Mouse (Mus musculus) midbrain, embryonic 15.5 days (tissue): ENCODE results near the gene Gatad2b. TPM values are rescaled to one million over a fixed set of nuclear protein-coding genes. Genes with fewer than 3 reads are reported as not detected.
"Not testable (repeated sequence)": the region's sequence is repeated elsewhere in the genome, so short reads cannot be mapped to it uniquely, and the experiment has no call there.

ENCODE experiments used
- ATAC-seq: fragments of 200-750 bp; cut with Nextera tagmentation; replicated peaks from 2 replicates; pipeline ENCODE4 v1.8.0; 2017; ENCODE audit warnings: moderate TSS enrichment
- H3K27ac ChIP-seq: fragments of 300-500 bp; sonication (generic); 2 replicates; pipeline ENCODE4 v1.5.1; 2015; ENCODE audit warnings: mild to moderate bottlenecking, inconsistent platforms
- H3K27me3 ChIP-seq: fragments of 300-500 bp; sonication (generic); replicated peaks from 2 replicates; pipeline ENCODE4 v1.6.1; 2015; ENCODE audit warnings: inconsistent platforms
- H3K36me3 ChIP-seq: fragments of 300-500 bp; sonication (generic); replicated peaks from 2 replicates; pipeline ENCODE4 v1.6.1; 2015; ENCODE audit warnings: inconsistent platforms
- H3K4me1 ChIP-seq: fragments of 300-500 bp; sonication (generic); 2 replicates; pipeline ENCODE4 v1.6.1; 2015; ENCODE audit warnings: inconsistent platforms
- H3K4me2 ChIP-seq: fragments of 300-500 bp; sonication (generic); 2 replicates; pipeline ENCODE4 v1.6.1; 2015; ENCODE audit warnings: inconsistent platforms, mild to moderate bottlenecking, moderate library complexity
- H3K4me3 ChIP-seq: fragments of 300-500 bp; sonication (generic); 2 replicates; pipeline ENCODE4 v1.5.1; 2015; ENCODE audit warnings: mild to moderate bottlenecking, inconsistent platforms
- H3K9ac ChIP-seq: fragments of 300-500 bp; sonication (generic); 2 replicates; pipeline ENCODE4 v1.6.1; 2015; ENCODE audit warnings: mild to moderate bottlenecking, inconsistent platforms
- H3K9me3 ChIP-seq: fragments of 300-500 bp; sonication (generic); 2 replicates; pipeline ENCODE4 v1.6.1; 2016; ENCODE audit warnings: inconsistent platforms
- WGBS: fragments of 180-500 bp; shearing (Covaris S2); methylation state at CpG from one replicate; pipeline ENCODE4 v1.1.7; 2015; ENCODE audit warnings: mixed read lengths; 5-methylcytosine and 5-hydroxymethylcytosine counted together
- polyA plus RNA-seq: library from polyadenylated mRNA; unstranded; fragments of >200 nt; fragmentation: Nextera tagmentation; extraction: Ambion mirVana; gene quantifications from 2 replicates; pipeline ENCODE4 v1.2.1, GENCODE M21; 2015

Gene Gatad2b
- polyA plus RNA-seq, 1 experiment from 2014 or later = 14.5 TPM

GRCm38 (mm10) chr3:90268971-90269370 is 24.0 kb upstream of the Gatad2b start:
- Histone ChIP-seq H3K4me1 (peaks cover 14% of the 10 kb centered on the region), H3K9me3 (no peaks in the 10 kb centered on the region), H3K36me3 (peaks cover 12% of the 10 kb centered on the region; the same call in 1 of the 2 replicates), H3K4me3 (no peak overlapping the region), H3K4me2 (no peak overlapping the region), H3K27ac (no peak overlapping the region), H3K27me3 (no peaks in the 10 kb centered on the region), H3K9ac (no peak overlapping the region)
- ATAC-seq = no peak
- 88% methylated on average over 16 of the region's 16 CpGs for WGBS

DNA sequence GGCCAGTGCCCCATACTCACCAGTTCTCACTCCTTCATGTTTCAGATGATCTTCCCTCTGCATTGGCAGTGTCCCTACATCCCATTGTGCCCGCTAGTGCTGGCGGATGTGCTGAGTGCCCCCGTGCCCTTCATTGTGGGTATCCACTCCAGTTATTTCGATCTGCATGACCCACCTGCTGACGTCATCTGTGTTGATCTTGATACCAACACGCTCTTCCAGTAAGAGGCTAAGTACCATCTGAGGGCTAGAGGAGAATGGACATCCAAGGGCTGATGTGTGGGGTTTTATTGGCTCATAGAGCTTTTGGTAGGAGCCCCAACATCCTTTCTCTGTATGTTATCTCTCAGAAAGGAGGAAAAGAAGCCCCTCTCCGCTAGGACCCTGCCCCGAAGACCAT is 22.2 kb upstream of the Gatad2b start:
- Histone ChIP-seq H3K4me2 (no peak overlapping the region), H3K27ac (no peak overlapping the region), H3K4me3 (no peak overlapping the region), H3K9me3 (no peaks in the 10 kb centered on the region), H3K27me3 (no peaks in the 10 kb centered on the region), H3K4me1 (peaks cover 10% of the 10 kb centered on the region), H3K36me3 (peaks cover 17% of the 10 kb centered on the region; the same call in 1 of the 2 replicates), H3K9ac (no peak overlapping the region)
- WGBS = 95% methylated on average over 8 of the region's 8 CpGs
- no peak for ATAC-seq

DNA sequence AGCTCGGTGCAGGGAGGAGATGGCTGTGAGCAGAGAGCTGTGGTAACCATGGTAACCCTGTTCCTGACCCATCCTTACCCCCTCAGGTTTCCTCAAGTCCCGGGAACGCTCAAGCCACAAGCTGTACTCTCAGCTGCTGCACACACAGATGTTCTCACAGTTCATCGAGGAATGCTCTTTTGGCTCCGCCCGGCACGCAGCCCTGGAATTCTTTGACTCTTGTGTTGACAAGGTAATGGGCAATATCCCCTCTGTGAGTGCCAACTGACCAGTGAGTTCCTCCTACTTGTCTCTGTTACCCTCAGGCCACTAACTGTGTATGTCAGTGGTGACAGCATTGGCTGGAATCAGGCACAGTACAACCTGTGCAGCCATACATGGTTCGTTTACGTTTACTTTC is 20.8 kb upstream of the Gatad2b start:
- WGBS = 73% methylated on average over 9 of the region's 9 CpGs
- no peak overlapping the region for H3K9ac ChIP-seq
- ATAC-seq = no peak
- H3K36me3 ChIP-seq = peaks cover 25% of the 10 kb centered on the region; the same call in 1 of the 2 replicates
- H3K9me3 ChIP-seq = no peaks in the 10 kb centered on the region
- no peaks in the 10 kb centered on the region for H3K27me3 ChIP-seq
- no peak overlapping the region for H3K4me3 ChIP-seq
- H3K27ac ChIP-seq = no peak overlapping the region
- H3K4me2 ChIP-seq = no peak overlapping the region
- no peaks in the 10 kb centered on the region for H3K4me1 ChIP-seq

GRCm38 (mm10) chr3:90273855-90274254 is 19.1 kb upstream of the Gatad2b start:
- no peak overlapping the region for H3K27ac ChIP-seq
- H3K4me1 ChIP-seq = no peaks in the 10 kb centered on the region
- no peaks in the 10 kb centered on the region for H3K27me3 ChIP-seq
- H3K4me3 ChIP-seq = no peak overlapping the region
- H3K9me3 ChIP-seq = no peaks in the 10 kb centered on the region
- H3K9ac ChIP-seq = no peak overlapping the region
- peaks cover 25% of the 10 kb centered on the region; the same call in 1 of the 2 replicates for H3K36me3 ChIP-seq
- ATAC-seq = no peak
- 94% methylated on average over 22 of the region's 22 CpGs for WGBS
- no peak overlapping the region for H3K4me2 ChIP-seq

DNA sequence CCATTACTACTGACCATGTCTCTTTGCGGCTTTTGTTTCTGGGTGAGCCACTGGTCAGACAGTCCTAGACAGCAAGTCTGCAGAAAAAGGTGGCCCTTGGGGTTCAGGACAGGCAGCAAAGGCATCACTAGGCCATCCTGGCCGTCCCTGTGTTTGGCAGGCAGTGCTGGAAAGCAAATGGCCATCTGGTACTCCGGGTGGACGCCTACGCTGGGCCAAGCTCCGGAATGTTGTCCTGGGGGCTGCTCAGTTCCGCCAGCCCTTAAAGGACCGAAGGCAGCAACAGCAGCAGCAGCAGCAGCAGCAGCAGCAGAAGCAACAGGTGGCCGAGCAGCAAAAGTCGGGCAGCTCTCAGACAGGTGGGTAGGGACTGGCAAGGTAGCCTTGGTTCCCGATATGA is 17.7 kb upstream of the Gatad2b start:
- no peak overlapping the region for H3K27ac ChIP-seq
- no peaks in the 10 kb centered on the region for H3K27me3 ChIP-seq
- H3K4me3 ChIP-seq = no peak overlapping the region
- H3K9ac ChIP-seq = no peak overlapping the region
- peaks cover 36% of the 10 kb centered on the region for H3K36me3 ChIP-seq
- 94% methylated on average over 11 of the region's 11 CpGs for WGBS
- H3K4me1 ChIP-seq = no peaks in the 10 kb centered on the region
- no peak overlapping the region for H3K4me2 ChIP-seq
- no peaks in the 10 kb centered on the region for H3K9me3 ChIP-seq
- ATAC-seq = no peak

GRCm38 (mm10) chr3:90276858-90277257 is 16.1 kb upstream of the Gatad2b start:
- Histone ChIP-seq H3K4me2 (no peak overlapping the region), H3K36me3 (peaks cover 33% of the 10 kb centered on the region), H3K9me3 (no peaks in the 10 kb centered on the region), H3K27me3 (no peaks in the 10 kb centered on the region), H3K27ac (no peak overlapping the region), H3K4me3 (no peak overlapping the region), H3K4me1 (no peaks in the 10 kb centered on the region), H3K9ac (no peak overlapping the region)
- WGBS = 56% methylated on average over 16 of the region's 16 CpGs
- no peak for ATAC-seq

GRCm38 (mm10) chr3:90277793-90278192 is 15.2 kb upstream of the Gatad2b start:
- Histone ChIP-seq H3K4me3 (no peak overlapping the region), H3K27ac (no peak overlapping the region), H3K4me1 (no peaks in the 10 kb centered on the region), H3K9me3 (no peaks in the 10 kb centered on the region), H3K27me3 (no peaks in the 10 kb centered on the region), H3K36me3 (peaks cover 27% of the 10 kb centered on the region), H3K4me2 (no peak overlapping the region), H3K9ac (no peak overlapping the region)
- no peak for ATAC-seq
- WGBS = 93% methylated on average over 9 of the region's 9 CpGs

DNA sequence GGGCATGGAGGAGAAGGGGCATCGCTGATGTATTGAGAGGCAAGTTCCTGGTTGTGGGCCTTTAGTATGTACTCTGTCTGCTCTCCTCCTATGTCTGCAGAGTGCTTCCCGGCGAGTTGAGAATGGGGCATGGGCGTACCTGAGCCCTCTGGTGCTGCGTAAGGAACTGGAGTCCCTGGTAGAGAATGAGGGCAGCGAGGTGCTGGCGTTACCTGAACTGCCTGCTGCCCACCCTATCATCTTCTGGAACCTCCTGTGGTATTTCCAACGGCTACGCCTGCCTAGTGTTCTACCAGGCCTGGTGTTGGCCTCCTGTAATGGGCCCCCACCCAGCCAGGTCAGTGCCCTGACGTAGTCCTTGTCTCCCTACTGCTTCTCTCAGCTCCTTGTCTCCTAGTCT is 14.8 kb upstream of the Gatad2b start:
- Histone ChIP-seq H3K27me3 (no peaks in the 10 kb centered on the region), H3K4me2 (no peak overlapping the region), H3K9me3 (no peaks in the 10 kb centered on the region), H3K36me3 (peaks cover 27% of the 10 kb centered on the region), H3K4me1 (no peaks in the 10 kb centered on the region), H3K27ac (no peak overlapping the region), H3K9ac (no peak overlapping the region), H3K4me3 (no peak overlapping the region)
- no peak for ATAC-seq
- 97% methylated on average over 10 of the region's 10 CpGs for WGBS

GRCm38 (mm10) chr3:90279216-90279615 is 13.8 kb upstream of the Gatad2b start:
- H3K27ac ChIP-seq = no peak overlapping the region
- H3K4me2 ChIP-seq = no peak overlapping the region
- H3K36me3 ChIP-seq = peaks cover 25% of the 10 kb centered on the region
- H3K27me3 ChIP-seq = no peaks in the 10 kb centered on the region
- ATAC-seq = no peak
- WGBS = 92% methylated on average over 9 of the region's 9 CpGs
- H3K9me3 ChIP-seq = no peaks in the 10 kb centered on the region
- no peak overlapping the region for H3K4me3 ChIP-seq
- H3K4me1 ChIP-seq = no peaks in the 10 kb centered on the region
- H3K9ac ChIP-seq = no peak overlapping the region

GRCm38 (mm10) chr3:90279743-90280142 is 13.2 kb upstream of the Gatad2b start:
- no peak overlapping the region for H3K4me3 ChIP-seq
- WGBS = 96% methylated on average over 7 of the region's 7 CpGs
- H3K36me3 ChIP-seq = peaks cover 24% of the 10 kb centered on the region
- no peak overlapping the region for H3K9ac ChIP-seq
- ATAC-seq = no peak
- no peaks in the 10 kb centered on the region for H3K27me3 ChIP-seq
- no peak overlapping the region for H3K4me2 ChIP-seq
- no peaks in the 10 kb centered on the region for H3K4me1 ChIP-seq
- H3K27ac ChIP-seq = no peak overlapping the region
- H3K9me3 ChIP-seq = no peaks in the 10 kb centered on the region

DNA sequence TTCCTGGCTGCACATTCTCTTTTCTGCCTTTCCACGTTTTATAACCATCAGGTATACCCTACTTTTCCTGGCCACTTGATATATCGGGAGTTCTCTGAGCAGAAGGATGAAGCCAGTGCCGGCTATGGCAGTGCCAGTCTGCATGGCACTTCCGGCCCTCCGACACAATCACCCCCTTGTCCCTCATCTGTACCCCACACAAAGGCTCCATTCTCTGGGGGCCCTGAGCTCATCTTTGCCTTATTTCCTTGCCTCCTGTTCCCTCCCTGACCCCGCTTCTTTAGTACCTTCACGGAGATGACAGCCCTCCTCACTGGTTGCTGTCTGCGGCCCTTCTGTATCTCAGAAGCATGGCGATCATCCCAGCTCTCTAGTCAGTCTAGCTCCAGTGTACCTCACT is 12.3 kb upstream of the Gatad2b start:
- Histone ChIP-seq H3K4me2 (no peak overlapping the region), H3K4me1 (no peaks in the 10 kb centered on the region), H3K27ac (no peak overlapping the region), H3K9ac (no peak overlapping the region), H3K4me3 (no peak overlapping the region), H3K27me3 (no peaks in the 10 kb centered on the region), H3K36me3 (peaks cover 20% of the 10 kb centered on the region), H3K9me3 (no peaks in the 10 kb centered on the region)
- ATAC-seq = no peak
- 90% methylated on average over 9 of the region's 9 CpGs for WGBS

DNA sequence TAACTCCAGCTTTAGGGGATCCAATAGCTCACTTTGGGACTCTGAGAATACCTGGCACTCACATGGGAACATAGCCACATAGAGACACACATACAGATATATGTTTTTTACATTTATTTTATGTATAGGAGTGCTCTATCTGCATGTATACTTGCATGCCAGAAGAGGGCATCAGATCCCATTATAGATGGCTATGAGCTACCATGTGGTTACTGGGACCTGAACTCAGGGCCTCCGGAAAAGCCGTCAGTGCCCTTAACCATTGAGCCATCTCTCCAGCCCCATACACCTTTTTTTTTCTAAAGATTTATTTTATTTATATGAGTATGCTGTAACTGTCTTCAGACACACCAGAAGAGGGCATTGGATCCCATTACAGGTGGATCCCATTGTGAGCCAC is 8.8 kb upstream of the Gatad2b start:
- no peaks in the 10 kb centered on the region for H3K4me1 ChIP-seq
- no peak overlapping the region for H3K4me2 ChIP-seq
- no peak overlapping the region for H3K4me3 ChIP-seq
- no peak overlapping the region for H3K27ac ChIP-seq
- ATAC-seq = no peak
- 98% methylated on average over 2 of the region's 2 CpGs for WGBS
- no peak overlapping the region for H3K9ac ChIP-seq
- H3K27me3 ChIP-seq = no peaks in the 10 kb centered on the region
- H3K9me3 ChIP-seq = no peaks in the 10 kb centered on the region
- H3K36me3 ChIP-seq = peaks cover 9% of the 10 kb centered on the region

DNA sequence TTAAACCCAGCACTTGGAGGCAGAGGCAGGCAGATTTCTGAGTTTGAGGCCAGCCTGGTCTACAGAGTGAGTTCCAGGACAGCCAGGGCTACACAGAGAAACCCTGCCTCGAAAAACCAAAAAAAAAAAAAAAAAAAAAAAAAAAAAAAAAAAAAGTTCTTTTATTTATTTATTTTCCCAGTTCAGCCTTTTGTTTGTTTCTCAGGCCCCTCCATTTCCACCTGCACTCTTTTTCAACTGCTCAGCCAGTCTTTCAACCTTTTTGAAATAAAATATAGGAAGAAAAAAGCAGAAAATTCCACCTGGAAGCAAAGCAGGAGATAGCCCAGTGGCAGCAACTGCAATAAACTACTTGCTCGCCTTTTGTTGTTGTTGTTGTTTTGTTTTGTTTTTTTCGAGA is 3.6 kb upstream of the Gatad2b start:
- not testable (repeated sequence) for H3K36me3 ChIP-seq, H3K4me2 ChIP-seq, ATAC-seq, H3K4me3 ChIP-seq, H3K27ac ChIP-seq, H3K27me3 ChIP-seq, H3K9ac ChIP-seq, H3K9me3 ChIP-seq
- H3K4me1 ChIP-seq = peaks cover 12% of the 10 kb centered on the region
- WGBS = 78% methylated on average over 2 of the region's 3 CpGs
